Mouse (Mus musculus): ENCODE data around the gene Hist1h2bj.
"Not testable (repeated sequence)": the region's sequence is repeated elsewhere in the genome, so short reads cannot be mapped to it uniquely, and the experiment has no call there.

The Hist1h2bj gene

DNA sequence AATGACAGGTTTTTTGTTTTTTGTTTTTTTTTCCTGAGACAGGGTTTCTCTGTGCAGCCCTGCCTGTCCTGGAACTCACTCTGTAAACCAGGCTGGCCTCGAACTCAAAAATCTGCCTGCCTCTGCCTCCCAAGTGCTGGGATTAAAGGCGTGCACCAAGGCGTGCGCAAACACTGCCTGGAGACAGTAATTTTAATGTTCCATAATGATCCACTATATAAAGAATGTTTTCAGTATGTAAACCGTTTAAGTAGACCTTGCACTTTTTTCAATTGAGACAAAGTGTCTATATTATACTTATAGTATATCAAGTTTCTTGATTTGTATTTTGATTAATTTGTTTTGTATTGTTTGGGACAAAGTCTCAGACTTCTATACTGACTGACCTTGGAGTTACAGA, 3.6 kb upstream of the Hist1h2bj start:
- DNase-seq (ENCODE audit: low read depth, low spot score) = no peak

DNA sequence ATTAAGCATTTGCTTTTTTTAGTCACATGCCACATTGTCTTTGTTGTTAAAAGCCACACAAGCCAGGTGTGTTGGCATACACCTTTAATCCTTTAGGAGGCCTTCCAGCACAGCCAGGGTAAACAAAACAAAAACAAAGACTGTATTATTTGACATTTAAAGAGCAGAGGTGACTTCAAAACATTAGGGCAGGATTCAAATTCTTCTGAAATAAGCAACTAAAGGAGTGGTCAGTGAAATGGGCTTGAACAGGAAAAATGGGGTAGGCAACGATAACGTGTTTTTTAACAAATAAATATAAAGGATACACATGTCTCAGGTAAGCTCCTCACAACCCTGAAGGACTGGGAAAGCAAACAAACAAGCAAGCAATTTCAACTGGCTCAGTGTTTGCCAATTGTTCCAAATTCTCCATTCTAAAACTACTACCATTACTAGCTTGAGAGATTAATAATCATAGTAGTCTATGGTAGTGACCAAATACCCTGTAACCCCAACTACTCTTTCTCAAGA, 3.0 kb upstream of the Hist1h2bj start:
- DNase-seq (ENCODE audit: low read depth, low spot score) = no peak

- no peak for DNase-seq (ENCODE audit: low read depth, low spot score)
Observed at GRCm38 (mm10) chr13:22040464-22041141, 2.4 kb upstream of the Hist1h2bj start.

- DNase-seq (ENCODE audit: low read depth, low spot score) = not testable (repeated sequence)
Observed at GRCm38 (mm10) chr13:22041142-22041536, 1.9 kb upstream of the Hist1h2bj start, which contains the start of gene Hist1h4i. Hist1h4i (minus strand) TSS chr13:22041362.

GRCm38 (mm10) chr13:22041651-22042567, 1.1 kb upstream of the Hist1h2bj start:
- DNase-seq (ENCODE audit: low read depth, low spot score) = no peak

DNA sequence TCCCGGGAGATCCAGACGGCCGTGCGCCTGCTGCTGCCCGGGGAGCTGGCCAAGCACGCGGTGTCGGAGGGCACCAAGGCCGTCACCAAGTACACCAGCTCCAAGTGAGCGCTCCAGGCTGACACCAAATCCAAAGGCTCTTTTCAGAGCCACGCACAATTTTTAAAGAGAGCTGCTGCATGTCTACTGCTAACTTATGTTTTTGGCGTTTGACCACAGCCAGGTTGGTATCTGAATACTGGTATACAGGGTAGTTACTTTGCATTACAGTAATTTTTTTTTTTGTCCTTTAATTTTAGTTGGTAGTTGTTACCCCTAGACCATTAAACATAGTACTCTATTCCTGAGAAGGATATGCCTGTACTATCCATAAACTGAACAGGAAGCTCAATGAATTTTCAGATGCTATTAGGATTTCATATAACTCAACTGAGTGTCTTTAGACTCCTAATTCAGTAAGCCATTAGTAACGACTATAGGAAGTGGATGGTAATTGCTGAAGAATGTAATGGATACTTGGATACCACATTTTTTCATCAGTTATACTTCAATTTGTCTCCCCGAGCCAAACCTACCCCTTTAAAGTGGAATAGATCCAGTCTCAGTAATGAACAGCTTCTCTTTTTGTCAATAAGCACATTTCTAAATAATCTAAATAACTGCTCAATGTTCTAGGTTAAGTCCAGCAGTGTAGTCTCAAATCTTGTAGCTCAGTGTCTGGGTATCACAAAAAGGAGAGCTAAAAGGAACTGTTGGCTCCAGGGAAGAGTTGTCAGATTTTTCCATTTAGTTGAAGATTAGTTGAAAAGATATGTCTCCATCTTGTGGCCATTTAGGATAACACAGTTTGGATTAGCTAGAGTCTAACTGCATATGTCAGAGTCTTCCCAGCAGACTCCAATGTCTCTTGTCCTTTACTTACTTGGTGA, 753 bp downstream of the Hist1h2bj start:
- DNase-seq (ENCODE audit: low read depth, low spot score) = no peak

- DNase-seq (ENCODE audit: low read depth, low spot score) = no peak
Observed at GRCm38 (mm10) chr13:22044432-22045155, 1.6 kb downstream of the Hist1h2bj start.

DNA sequence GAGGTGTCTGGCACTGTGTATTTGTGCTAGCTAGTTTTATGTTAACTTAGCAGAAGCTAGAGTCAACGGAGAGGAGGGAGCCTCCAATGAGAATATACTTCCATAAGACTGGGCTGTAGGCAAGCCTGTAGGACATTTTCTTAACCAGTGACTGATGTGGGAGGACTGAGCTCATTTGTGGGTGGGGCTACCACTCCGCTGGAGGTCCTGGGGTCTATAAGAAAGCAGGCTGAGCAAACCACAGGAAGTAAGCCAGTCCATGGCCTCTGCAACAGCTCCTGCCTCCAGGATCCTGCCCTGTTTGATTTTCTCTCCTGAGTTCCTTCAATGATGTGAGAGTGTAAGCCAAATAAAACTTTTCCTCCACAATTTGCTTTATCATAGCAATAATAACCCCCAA, 2.3 kb downstream of the Hist1h2bj start:
- DNase-seq (ENCODE audit: low read depth, low spot score) = no peak

DNA sequence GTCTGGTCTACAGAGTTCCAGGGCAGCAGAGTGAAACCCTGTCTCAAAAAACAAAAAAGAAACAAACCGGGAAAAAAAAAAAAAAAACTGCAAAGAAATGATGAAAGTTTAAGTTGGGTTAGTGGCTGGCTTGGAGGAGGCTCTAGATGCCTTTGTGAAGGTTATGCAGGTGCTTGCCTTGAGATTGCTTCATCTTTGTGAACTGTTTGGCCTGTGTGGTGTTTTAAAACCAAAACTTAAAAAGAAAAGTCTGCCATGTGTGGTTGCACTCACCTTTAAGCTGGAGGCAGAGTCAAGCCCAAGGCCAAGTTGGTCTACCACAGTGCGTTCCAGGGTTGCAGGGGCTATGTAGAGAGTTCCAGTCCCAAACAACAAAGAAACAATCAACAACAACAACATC, 6.0 kb downstream of the Hist1h2bj start:
- DNase-seq (ENCODE audit: low read depth, low spot score) = no peak

DNA sequence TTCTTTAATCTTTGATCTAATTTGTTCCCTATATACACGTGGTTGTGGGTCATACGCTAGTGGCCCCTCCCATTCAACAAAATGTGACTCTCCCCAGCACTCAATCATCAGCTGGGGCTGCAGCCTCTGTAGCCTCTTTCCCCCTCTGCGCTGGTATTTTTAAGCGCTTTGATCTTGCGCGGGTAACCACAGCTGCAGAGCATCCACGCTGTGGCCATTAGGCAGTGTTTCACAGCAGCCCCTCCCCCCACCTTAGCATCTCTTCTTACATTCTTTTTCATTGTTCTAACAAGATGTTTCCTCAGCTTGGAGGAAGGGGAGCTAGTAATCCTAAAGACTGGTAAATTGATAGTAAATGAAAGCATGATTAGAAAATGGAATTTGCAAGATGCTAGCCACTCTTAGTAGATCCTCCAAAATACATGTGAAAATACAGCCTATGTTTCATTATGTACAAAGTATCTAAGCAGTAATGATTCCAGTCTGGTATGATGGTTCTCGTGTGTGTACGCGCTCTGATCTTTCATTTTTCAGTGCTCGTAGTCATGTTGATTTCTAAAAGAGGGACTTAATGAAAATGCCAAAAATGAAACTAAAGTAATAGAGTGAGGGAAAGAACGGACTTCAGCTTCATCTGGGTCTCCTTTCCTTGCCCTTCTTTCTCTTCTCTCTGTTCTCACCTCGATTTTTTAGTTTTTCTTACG, 6.9 kb downstream of the Hist1h2bj start:
- DNase-seq (ENCODE audit: low read depth, low spot score) = no peak

GRCm38 (mm10) chr13:22050591-22051522, 7.8 kb downstream of the Hist1h2bj start:
- DNase-seq (ENCODE audit: low read depth, low spot score) = no peak

DNA sequence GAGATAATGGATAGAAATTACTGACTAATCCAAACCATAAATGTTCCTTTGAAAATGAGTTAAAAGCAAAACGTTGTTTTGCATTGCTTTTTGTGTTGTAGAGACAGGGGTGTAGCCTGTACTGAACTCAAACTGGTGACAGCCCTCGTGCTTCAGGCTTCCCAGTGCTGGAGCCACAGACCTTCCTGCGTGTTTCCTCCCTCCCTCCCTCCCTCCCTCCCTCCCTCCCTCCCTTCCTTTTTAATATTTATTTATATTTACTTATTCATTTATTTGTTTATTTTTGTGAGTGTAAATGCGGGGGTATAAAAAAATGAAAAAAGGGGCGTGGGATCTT, 8.5 kb downstream of the Hist1h2bj start:
- DNase-seq (ENCODE audit: low read depth, low spot score) = no peak

DNA sequence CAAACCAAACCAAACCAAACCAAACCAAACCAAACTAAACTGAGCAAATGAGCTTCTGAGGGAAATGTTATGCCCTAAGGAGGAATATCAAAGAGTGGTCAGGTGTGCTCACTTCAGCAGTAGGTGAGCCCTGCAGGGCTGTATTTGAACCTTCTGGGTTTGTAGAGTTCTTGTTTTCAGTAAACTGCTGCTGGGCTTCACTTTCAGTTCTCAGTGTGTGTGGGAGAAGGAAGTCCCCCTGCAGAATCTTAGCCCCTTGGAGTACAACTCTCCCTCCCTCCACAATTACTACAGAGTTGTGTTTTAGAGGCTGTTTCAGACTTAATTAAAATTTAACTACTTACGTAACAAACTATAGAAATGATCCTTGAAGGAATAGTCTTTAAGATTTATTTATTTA, 10.7 kb downstream of the Hist1h2bj start:
- DNase-seq (ENCODE audit: low read depth, low spot score) = no peak

GRCm38 (mm10) chr13:22061422-22061821, 18.4 kb downstream of the Hist1h2bj start:
- no peak for DNase-seq (ENCODE audit: low read depth, low spot score)

DNA sequence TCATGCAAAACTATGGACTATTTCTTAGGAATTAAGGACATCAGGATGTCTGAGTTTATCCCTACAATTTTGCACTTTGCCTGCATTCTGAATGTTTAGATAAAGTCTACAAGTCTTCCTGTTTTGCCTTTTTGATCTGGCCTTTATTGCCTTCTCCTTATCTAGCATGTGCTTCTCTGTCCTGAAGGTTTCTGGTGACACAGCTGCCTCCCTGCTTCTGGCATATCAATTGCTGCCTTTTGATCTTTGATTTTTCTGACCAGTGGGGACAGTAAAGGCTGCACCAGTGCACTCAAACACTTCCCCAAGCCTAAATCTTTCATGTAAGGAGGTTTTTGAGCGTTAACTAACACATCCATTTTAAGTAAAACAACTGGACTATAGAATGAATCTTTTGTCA, 20.5 kb downstream of the Hist1h2bj start:
- DNase-seq (ENCODE audit: low read depth, low spot score) = no peak

DNA sequence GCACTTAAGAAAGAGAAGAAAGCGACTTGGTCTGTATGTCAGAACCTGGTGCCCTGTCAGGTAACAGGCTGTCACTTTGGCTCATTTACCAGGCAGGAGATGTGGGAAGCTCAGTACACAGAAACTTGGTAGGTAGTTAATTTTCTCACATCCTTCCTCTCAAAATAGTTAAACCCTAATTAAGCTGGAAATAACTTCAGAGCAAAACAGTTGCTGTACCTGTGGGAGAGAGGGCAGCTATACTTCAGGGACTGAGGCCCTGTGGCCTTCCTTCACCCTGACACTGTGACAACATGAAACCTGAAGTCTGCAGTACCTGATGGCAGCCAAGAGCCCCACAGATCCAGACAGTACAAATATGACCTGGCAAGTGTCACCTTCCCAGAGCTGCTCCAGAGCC, 41.1 kb downstream of the Hist1h2bj start, which contains the start of gene Vmn1r188:
TSS of gene Vmn1r188 (plus strand) at position 301 of the 400 bp plus-strand sequence.
- DNase-seq (ENCODE audit: low read depth, low spot score) = not testable (repeated sequence)

All from brain, embryonic 18.5 days (tissue).